Mouse (Mus musculus): ENCODE measurements around the gene Fancd2os.

DNA sequence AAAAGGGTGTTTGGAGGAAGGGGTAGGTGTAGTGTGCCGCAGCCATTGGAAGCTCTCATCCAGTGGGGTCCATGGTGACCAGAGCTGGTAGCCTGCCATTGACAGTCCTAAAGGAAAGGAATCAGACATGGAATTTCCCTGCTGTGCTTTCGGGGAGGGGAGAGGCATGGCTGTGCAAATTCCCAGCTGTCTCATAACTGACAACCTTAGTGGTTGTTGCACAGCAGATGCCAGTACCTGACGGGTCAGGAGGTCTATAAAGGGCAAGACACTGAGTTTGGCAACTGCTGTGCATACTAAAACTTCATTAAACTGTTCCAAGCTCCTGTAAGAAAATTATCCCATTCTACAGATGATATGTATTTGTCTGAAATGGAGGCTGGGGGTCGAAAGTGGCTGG lies 2.6 kb downstream of the Fancd2os start:
- TF ChIP-seq ZNF384 (IDR thresholded peaks at IDR 0.05; ENCODE audit: low read depth, low read length) (no peak), HCFC1 (IDR thresholded peaks at IDR 0.05; ENCODE audit: borderline replicate concordance, insufficient read depth, low read length) (no peak)

All from ES-E14 (cell line).